Mouse (Mus musculus) urinary bladder, postnatal 36 days (tissue): ENCODE measurements around the gene Gca.

Experiments
- DNase-seq, 2 experiments: peaks; one replicate each; pipeline ENCODE4 v3.0.0; 2022; ENCODE audit warnings: low spot score in 2 of 2, mixed read lengths in 1 of 2

Gca gene

DNA sequence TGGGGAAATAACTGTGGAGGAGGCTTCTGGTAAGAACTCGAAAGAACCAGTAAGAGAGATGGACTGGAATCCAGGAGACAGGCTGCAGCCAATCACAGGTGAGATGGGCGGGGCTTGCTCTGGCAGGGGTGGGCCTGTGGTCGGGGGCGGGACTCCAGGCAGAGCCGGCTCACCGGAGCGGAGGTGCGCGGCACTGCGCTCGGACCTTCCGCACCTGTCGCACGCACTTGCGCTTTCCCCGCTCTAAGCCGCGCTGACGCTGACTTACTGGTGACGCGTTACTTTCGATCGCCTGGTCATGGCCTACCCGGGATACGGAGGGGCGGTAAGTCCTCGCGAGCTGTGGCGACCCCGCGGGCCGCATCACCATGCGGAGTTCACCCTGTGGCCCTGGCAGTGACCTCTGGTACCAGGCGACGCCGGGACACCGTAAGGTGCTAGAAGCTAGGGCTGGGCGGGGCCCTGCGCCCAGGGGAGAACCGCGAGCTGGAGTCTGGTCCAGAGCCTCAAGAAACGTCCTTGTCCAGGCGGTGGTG lies at the start of gene Gca:
Gca (plus strand) TSS at position 151 of the 536 bp plus-strand sequence.
- DNase-seq: peak; percentile 60 to 76

DNA sequence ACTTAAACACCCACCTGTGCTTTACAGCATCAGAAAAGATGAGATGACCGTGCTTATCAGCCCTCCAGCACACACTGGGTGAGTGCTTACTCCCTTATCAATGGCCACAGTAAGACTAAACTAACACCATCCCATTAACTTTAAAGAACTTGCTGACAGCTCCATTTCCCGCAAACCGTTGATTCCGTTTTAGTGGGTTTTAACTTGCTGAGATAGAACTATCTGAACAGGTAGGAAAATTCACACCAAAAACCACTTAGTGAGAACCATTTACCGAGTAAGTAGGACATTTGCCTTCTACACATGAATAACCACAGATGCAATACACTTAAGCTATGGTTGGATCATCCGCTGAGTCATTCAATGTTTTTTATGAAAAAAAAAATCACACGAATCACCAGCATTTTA lies 45.1 kb upstream of the Gca start:
- DNase-seq: no peak

DNA sequence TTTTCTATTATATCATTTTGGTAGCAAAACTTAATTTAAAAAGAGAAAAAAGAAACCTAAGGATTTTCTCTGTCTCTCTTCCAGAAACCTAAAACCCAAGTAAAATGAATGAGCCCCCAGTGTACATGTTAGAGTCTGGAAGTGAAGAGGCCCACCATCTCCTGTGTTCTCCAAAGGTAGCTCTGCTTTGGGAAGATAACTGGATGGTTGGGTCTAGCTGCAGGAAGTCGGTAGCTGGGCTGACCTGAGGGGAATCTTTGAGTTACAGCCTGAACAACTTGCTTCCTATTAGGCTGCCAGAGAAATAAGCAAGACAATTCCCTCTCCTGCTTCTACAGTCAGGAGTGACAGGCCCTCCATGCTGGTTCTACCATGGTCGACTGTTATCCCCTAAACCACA lies 44.4 kb upstream of the Gca start:
- no peak for DNase-seq

DNA sequence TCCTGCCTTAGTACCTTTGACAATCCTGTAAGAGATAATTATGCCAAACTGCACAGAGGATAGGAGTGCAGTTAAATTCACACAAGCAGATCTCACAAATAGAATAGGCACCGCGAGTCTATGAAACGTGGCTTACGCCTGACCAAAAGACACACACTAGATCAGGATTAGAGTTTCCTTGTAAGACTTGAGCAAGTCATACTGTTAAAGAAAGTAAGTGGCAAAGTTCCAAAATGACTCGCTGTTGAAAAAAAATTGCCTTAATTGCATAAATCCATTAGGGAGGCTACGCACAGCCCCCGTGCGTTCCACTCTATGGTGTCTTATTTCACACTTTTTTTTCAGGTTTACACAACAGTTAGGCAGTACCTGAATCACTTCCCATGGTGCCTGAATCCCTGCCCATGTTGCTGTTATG lies 41.1 kb upstream of the Gca start:
- no peak for DNase-seq

DNA sequence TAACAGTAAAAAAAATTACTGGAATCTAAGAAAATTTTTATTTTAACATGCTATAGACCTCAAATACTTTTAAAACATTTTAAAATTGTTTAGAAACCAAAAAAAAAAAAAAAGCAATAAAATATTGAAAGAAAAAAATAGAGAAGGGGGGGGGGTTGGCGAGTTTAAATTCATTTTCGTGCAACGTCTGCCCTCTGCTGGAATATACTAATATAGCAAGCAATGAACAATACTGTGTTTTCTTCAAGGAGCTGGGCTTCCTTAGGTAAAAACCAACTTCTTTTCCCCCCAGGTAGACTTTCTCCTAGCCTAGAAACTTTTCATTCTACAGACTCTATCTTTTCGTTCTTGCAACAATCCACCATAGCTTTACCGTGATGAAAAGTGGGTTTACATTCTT lies 36.4 kb upstream of the Gca start:
- DNase-seq: no peak

DNA sequence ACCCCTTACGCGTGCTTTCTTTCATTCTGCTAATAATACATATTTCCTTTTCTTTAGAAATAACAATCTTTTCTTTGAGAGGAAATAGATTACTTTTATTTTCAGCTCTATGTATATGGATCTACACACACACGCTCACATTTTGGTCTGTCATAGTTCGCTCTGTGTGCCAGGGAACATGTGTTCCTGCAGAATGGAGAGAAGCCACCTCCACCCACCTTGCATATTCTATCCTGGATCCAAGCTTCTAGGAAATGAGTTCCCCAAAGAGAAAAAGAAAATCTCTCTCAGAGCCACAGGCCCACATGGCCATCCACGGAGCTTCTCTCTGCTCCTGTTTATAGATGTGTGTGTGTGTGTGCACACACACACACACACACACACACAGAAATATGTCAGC lies 35.7 kb upstream of the Gca start:
- no peak for DNase-seq

DNA sequence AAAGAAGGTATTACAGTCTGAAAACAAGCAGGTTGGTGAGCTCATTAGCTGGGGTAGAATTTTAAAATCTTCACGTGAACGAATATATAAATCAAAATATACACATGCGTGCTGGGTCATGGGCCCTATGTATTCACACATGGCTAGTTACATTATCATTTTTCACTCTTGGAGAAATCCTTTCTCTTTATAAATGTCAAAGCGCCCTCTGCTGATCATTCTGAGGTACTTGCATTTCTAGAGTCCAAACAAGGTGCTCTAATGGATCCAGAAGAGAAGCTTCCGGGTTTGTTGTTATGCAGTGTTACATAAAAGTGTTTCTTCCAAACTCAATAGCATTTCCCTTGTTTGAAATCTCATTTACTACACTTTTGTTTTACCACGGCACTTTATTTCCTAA lies 33.6 kb upstream of the Gca start:
- no peak for DNase-seq

DNA sequence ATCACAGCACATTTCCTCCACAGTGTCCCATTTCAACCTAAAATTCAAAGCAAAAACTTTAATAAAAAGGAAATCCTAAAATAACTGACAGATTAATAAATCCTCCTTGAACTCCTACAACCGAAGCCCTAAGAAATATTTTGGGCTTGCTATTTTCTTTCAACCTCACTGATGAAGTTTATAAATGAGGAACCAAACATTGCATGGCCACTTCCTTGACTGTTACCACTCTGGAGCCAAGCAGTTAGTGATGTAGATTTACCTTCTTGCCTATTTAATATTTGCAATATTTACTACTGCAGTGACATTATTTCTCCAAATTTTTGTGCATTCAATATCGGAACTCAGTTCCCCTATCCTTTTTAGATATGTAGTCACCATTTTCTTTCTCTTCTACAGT lies 24.2 kb upstream of the Gca start:
- DNase-seq: no peak

DNA sequence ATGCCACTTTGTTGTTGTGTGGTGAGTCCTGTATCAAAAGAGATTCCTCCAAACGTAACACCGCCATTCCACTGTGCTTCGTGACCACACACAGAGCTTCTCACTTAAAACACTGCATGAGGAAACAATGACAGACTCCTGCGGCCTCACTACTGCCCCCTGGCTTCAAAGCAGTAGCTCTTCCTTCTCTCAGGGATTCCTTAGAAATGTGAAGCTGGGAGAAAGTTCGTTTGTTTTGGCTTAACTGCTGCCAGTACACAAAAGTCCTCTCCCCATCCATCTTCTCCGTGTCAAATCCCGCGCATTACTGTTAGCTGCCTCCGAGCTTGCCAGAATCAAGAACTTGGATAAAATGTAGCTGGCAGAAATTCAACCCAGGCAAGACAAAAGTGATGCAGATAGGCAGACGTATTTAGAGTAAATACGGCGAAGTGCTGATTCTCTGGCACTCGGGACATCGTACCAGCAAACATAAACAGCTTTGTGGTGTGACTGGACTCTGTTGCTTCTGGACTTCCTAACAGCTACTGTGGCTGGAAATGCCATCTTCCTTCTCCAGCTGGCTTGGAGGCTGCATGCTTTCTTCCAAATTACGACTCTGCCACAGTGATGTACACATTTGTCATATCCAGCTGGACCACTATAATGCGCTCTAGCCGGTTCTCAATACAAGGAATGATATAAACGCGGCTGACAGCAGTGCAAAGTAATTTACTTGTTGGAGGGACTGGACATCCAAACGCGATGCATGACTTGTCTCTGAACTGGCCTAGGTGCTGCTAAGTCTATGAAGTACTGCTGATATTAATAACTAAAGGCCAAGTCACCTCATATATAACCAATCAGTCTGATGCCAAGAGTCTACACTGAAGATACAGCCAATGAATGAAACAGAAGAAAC lies 20.4 kb upstream of the Gca start:
- peak; percentile 10 to 14 for DNase-seq

DNA sequence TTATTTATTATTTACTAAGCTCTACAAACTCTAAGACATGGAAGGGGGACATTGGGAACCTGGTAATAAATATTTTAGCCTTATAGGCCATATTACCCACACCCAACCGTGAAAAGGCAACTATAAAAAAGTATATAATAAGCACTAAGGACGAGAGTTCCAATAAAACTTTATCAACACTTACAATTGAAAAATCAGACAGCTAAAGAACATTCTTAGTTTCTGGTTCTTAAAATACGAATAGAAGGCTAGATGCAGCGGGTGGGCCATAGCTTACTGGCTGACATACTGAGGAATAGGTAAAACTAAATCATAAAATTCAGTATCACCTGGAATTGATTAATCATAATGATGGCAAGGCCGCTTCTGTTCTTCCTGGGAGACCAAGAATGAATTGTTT lies 19.2 kb upstream of the Gca start:
- no peak for DNase-seq

DNA sequence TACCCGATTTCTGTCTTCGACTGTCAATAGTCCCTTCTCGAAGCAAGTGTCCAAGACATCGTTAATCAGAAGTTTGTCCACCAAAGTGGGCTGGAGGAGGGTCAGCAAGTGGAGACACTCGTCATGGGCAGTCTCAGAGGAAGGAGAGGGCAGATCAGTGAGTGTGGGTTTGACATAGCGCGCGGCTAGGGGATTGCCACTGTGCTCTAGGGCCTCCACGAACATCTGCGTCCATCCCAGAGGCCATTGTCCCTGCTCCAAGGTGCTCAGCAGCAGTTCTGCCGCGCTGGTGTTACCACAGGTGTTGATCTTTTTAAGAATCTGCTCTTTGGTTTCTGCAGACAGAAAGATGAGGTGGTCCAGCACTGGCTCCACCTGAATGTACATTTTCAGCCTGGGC lies 18.6 kb upstream of the Gca start:
- DNase-seq: no peak

DNA sequence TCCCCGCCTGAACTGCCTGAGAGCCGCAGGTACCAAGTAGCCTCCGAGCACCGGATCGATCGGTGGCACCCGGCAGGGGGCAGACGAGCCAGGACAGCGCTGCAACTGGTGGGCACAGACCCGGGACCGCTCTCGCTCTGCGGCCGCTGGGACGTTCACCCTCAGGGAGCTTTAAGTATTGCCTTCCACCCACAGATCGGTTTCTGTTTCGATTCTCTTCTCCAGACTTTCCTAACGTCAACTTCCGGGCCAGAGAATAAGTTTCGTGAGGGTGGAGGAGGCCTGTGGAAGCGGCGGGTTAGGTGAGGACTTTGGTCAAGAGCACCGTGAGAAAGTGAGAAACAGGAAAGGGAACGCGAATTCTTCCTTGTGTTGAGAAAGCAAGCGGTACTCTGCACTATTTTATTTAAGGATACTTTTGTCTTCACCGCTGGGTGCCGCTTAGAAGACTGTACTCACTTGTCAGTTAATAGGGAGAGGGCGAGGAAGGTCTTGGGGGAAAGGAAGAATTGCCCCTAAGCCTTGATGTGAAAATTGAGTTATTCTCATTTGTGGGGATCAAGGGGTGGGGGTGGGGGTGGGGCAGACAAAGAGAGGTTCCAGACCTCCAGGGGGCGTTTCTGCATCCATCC lies 18.0 kb upstream of the Gca start, which contains the start of gene Ifih1:
Ifih1 (minus strand) TSS at position 242 of the 632 bp plus-strand sequence.
- peak; percentile 47 to 52 for DNase-seq

DNA sequence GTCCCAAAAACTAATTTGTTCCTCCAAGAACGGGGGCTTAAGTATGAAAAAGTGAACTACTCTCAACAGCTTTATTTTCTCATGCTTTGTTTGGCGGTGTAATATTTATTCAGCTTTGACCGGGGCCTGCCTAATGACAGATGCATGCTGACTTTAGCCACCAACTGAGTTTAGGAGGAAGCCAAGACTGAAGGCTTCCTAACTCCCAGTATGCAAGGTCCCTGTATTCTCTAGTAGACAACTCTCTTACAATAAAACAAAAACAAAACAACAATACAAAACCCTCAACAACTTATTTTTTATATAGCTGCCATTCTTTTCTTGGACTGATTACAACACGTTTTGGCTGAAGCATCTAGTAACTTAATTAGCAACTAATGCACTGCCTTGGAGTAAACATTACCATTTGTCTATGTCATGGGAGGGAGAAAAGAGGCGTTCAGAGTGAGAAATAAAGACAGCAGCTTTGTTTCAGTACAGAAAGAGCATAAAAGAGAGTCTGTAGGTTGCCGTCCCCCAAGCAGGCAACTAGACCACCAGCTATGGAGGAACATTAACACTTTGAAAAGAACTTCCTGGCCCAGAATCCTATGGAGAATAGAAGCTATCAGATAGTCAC lies 17.3 kb upstream of the Gca start:
- no peak for DNase-seq

DNA sequence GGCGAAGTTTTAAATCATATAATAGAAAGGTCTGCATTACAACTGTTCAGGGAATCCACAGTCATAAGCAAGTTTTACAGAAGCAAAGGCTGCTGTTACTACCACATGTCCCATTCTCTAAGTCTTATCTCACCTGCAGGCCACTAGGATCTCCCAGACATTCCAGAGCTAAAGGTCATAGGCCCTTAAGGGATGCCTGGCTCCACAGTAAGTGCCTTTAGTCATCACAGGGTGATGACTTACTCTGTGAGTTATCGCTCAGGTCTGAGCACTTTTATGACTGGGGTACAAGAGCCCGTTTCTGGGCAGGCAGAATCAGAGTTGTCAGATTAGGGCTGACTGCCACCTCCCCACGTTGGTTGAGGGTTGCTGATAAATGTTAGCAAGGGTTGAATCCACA lies 12.2 kb upstream of the Gca start:
- DNase-seq: no peak

DNA sequence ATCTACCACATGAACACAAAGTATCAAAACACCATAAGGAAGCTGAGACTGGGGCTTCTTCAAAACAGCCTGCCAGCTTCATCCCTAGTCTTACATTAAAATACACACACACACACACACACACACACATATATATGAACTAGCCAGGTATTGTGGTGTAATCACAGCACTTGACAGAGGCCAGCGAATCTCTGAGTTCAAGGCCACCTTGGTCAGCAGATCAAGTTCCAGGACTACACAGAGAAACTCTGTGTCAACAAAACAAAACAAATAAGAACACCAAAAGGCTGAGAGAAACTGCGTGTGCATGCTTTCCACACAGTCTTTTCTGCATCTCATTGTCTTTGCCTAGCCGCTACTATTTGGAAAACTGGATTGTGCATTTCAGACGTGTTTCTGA lies 11.6 kb upstream of the Gca start:
- DNase-seq: no peak

DNA sequence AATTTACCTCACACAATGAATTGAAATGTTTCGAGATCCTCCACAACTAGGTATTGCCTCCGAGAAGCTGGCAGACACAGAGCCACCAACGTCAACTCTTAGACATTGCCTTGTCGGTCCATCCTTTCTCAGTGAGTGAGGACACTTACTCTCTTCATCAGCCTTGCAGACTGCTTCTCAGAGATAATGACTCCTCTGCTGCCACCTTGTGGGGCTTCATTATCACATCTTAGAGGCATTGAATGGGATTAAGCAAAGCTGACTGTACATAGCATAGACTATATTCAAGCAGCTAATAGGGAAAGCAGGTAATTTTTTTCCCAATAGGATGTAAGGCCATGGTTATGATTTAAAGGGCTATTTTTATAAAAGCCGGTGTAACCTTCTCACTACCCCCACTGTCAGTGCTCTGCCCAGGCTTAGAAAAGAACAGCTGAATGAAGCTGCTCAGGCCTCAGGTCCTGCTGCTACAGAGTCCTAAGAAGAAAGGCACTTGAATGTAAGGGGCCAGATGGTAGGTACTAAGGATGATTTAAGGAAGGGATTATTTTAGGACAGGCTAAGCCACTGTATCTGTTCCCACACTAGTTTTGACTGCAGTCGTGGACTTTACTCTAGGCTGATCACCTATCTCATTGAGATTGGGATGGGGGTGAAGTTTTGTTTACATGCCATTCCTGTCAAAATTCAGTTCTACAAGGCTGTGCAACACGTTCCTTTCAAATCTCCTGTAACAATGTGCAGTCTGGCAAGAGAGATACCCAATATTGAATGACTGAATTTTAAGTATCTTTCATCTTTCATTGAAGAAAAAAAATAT lies 9.4 kb upstream of the Gca start:
- DNase-seq: peak; percentile 28 to 42

DNA sequence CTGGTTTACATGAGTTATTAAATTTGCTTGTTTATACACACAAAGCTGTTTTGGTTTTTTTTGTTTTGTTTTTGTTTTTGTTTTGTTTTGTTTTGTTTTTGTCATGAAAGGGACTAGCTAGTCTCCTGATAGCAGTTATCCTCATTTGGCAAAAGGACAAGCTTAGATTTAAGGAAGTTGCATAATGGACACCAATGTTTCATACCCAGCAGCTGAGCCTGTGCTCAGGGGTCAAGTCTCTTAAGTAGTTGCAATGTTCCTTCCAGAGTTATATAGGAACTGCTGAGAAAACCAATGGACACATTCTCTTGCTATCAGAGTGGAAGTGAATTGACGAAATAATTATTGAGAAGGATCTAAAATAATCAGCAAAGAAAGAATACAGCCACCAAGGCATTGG lies 8.0 kb upstream of the Gca start:
- no peak for DNase-seq

DNA sequence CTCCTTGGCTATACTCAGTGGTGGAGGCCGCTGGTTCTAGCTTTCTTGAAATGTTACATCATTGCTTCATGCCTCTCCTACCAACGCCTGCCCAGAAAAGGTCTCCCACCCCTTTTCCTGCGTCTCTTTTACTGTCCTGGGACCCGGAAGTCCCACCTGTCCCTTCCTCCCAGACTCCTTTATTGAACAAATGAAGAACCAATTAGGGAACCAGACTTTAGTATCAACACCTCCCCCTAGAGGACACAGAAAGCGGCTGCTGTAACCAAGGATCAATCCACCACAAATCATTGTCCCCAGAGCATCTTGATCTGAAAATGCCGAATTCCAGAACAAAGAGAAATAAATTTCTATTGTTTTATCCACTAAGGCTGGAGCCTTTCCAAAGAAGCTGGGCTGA lies 3.5 kb upstream of the Gca start:
- no peak for DNase-seq

DNA sequence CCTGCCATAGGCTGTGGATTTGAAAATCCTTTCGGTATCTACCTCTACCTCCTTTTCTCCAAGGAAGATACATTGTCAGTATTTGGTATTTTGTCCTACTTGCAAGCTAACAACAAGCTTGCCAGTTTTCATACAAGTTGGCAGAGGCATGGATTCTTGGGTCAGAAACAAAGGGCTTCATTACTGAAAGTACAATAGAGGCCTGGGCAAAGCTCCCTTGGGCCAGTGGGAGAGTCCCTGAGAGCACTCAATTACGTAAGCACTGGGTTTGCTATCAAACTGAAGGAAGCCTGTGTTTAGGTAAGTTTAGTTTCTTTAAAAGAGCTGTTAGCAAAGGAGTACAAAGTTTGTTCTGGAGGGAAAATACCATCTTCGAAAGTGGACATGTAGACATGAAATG lies 1.5 kb upstream of the Gca start:
- no peak for DNase-seq

DNA sequence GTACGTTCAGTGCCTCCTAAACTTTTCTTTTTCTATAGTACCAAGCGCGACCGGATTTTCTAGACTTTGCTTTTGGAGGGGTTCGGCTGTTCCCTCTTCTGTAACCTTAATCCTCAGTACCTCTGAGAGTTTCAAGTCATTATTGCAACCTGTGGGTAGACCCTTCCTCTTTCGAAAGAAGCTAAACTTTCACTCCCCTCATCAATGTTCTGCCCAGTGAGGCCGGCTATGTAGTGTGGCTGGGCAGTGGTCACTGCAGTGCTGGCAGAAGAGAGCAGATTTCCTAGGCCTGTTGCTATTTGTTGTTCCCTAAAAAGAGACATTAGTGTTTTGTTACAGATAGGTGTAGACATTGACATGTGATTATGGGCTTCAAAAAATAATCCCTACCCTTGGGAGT lies 754 bp downstream of the Gca start:
- no peak for DNase-seq

DNA sequence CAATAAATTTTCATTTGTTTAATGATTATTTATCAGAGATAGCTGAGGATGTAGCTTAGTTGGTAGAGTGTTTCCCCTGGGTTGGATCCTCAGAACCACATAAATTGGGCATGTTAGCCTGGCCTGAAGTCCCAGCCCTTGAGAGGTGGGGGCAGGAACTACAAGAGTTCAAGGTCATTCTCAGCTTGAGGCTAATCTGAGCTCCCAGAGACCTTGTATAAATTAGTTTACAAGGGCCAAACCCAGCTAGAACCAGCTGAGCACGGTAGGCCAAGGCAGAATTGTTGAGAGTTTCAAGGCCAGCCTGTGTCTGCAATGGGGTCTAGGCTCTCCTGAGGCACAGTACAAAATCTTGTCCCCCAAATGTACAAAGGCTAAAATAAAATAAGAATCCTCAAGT lies 1.5 kb downstream of the Gca start:
- no peak for DNase-seq

DNA sequence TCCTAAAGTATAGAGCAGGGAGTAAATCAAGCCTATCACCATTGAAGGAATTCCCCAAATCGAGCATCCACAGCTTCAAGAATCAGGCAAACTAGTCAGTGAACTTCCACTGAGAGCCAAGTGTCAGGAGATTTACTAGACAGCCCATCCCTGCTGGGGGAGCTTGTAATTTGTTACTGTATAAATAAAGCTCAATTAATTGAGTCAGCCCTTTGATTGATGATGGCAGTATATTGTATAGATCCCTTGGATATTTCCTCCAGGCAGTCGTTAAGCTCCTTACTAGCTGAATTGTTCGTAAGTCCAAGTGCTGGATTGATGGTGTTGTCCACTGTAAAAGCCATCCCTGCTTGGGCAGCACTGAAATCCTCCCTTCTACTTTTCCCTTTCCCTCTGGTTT lies 5.8 kb downstream of the Gca start:
- DNase-seq: no peak
